Mouse (Mus musculus): ENCODE data around the gene Rapgef1.

Rapgef1 gene

DNA sequence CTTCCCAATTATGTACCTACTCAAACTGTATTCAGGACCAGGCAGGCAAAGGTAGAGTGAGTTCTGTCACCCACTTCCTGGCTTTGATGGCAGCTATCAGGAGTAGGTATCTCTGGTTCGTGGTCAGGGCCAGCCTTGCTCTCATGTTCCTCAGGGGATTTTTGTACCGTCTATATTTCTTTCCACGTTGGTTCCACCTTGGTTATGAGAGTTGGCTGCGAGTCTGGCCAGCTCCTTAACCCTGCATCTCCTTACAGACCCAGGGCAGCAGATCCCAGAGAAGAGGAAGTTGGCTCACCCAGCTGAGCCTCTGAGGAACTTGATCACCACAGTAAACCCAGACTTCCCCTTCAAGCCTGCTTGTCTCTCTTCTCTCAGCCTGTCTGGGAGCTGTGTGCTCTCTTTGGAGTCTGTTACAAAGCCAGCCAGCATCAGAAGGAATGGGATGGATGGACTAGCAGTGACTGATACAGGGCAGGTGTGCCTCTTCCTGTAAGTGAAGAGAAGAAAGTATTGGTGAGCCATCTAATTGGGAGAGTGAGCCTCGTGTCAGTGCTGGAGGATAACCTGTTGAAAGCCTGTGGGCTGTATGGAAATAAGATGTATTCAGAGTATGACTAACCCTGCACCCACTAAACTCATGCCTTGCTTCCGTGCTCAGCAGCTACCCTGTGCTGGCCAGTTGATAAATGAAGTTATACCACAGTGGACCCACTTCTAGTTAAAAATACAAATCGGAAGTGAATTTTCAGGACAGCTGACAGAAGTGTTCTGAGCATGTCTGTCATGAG is 53.4 kb downstream of the Rapgef1 start:
- no peak for DNase-seq (ENCODE audit: low spot score)

DNA sequence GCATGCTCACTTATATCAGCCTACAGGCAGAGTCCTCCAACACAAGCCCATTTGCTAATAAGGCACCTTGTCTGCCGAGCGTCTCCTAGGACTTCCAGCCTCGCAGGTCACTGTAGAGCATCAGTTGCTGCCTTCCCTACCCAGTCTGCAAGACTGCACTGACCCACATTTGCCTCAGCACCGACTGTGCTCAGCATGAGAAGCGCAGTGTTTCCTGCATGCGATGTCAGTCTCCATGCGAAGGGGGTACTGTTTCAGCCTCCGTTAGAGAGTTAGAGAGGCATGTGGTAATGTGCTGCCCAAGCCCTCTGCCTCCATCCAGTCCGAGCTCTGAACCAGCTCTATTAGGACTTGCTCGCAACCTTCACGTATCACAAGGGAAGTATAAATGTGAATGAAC is 54.6 kb downstream of the Rapgef1 start:
- DNase-seq (ENCODE audit: low spot score), result no peak

DNA sequence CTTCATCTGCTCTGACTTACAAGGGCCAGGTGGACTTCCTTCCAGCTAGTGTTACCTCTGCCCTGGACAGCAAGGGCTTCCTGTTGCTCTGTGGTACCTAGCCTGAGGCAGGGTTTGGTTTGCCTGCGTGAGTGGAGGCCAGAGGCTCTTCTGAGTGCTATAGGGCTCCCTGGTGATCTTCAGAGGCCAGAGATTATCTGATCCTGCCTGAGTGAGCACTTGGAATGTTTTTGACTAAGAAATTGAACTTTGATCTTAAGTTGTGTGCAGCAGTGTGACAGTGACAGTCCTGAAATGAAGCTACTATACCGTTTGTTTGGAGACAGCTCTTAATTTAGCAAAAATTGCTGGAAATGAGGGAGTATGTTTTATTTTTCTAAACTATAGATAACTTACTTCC is 55.0 kb downstream of the Rapgef1 start:
- DNase-seq (ENCODE audit: low spot score), result no peak

DNA sequence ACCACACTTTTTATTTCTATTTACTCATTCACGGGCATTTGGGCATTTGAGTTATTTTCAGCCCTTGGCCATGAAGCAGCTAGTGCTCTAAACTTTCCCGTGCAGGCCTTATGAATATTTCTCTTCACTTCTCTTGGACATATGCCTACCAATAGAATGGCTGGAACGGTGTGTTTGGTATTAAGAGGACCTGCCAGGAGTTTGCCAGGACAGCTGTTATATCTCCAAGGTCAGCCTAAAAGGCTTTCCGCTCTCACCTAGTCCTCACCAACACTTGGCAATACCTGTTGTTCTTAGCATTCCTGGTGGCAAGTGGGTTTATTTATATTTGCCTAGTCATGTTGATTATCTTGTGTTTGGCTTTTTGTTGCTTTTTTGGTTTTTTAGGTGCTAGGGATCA is 56.3 kb downstream of the Rapgef1 start:
- DNase-seq (ENCODE audit: low spot score), result no peak

DNA sequence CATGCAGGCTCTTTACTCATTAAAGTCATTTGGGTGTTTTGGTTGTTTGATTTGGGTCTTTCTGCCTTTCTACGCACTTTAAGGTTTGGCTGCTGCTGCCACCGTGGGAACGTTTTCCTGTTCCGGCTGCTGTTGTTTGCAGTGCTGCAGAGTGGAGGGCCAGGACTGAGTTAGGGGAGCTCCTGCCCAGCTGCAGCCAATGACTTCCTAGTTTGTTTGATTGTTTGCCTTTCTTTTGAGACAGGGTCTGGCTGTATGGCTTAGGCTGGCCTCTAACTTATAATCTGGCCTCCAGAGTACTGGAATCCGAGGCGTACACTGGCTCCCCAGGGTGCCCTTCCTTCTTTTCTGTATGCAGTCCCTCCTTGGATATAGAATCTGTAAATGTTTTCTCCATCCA is 57.0 kb downstream of the Rapgef1 start:
- DNase-seq (ENCODE audit: low spot score), result no peak

DNA sequence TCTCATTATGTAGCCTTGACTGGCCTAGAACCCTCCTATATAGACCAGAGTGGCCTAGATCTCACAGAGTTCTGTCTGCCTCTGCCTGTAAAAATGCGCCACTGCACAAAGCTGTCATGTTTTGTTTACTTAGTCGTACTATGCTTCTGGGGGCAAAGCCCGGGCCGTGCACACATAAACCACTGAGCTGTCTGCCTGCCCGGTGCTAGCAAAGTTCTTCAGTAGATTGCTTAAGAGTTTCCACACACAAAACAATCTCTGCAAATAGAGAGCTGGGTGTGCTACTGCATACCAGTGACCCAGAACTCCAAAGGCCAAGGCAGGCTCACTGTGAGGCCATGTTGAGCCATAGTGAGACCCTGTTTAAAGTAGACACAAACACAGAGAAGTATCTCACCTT is 58.3 kb downstream of the Rapgef1 start:
- no peak for DNase-seq (ENCODE audit: low spot score)

DNA sequence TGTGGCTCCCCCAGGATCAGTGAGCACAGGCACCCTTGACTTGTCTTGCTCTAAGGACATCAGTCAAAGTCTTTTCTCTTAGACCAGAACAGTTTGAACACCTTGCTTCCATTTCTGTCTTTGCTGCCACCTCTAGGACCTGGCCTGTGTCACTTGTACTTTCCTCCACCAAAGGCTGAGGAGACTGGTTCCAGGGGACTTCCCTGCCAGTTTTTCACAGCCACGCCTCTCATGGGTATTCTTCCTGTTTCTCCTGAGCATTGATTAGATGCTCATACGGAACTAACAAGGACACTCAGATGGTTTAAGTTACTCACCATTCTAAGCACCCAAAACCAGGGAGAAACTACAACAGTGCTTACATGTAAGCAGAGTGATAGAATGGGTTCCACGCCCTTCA is 59.0 kb downstream of the Rapgef1 start:
- DNase-seq (ENCODE audit: low spot score), result no peak

DNA sequence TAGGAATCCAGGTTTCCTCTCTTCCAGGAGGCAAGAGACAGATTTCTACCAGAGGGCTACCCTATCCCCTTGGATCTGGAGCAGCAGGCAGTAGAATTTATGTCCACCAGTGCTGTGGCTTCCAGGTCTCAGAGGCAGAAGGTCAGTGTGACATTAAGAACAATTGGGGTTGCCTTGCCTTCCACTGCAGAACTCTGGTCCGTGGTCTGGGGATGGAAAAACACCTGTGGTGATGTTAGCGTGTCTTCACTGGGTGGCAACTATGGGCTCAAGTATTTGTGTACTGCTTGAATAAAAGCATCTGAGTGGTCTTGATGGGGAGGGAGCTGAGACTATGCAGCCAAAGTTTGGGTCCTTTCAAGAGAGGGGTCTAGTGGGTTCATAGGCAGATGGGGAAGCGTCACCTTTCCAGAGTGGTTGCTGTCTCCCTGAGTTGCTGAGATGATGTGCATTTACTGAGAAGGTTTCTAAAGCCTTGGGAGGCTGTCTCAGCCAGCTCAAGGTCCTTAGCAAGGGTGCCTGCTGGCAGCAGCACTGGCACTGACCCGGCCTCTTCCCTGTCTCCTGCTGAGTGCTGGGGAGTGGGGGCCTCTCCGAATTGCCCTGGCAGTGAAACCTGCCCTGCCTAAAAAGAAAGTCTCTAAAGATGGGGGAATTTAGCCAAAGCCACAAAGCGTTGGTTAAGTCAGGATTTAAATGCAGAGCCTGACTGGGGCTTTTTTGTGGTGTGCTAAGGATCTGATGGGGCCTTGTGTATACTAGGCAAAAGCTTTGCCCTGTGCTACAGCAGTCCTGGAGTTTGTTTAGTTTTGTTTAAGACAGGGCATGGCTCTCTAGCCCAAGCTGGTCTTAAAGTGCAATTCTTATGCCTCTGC is 60.4 kb downstream of the Rapgef1 start:
- no peak for DNase-seq (ENCODE audit: low spot score)

DNA sequence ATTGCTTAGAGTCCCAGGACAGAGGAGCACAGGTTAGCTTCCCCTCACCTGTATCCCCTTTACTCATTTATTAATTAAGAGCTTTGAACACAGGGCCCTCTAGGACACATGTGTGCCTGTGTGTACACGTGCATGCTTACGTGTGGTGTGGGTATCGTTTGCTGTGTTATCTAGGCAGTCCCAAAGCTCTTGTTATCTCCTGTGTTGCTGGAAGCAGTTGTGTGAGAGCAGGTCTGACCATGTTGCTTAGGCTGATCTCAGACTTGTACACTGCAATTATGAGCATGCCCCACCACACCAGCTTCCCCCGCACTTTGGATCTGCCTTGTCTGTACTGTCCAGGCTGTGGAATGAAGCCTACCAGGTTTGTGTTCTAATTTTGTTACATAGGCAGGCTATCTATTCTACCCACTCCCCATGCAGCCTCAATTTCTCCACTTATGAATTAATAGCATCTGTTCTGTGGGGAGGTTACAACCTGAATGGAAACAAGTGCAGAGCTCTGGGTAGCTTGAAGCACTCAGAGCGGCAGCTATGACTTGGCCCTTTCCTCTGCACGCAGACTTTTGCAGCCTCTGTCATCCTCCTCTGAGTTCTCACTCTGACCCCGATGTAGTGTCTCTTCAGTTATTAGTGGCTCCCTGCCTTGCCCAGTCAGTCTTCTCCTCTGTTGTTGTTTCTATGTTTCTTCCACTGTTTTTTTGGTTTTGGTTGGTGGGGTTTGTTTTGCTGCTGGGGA is 63.9 kb downstream of the Rapgef1 start:
- DNase-seq (ENCODE audit: low spot score), result peak; percentile 74

DNA sequence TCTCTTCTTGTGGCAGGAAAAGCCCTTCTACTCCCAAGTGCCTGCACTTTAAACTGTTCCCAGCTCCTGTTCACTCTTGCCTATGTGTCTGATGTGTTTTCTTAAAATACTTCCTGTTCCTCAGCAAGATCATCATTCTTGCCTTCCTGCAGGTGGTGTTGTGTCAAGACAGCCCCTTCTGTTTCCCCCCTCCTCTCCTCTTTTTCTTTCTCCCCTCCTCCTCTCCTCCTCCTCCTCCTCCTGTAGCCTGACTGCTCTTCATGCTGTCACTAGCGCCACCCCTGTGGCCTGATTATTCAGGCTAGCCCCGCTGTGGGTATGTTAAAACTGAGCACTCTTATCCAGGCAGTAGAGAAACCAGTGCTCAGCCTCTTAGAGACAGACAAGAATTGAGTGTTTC is 65.0 kb downstream of the Rapgef1 start:
- DNase-seq (ENCODE audit: low spot score), result no peak

DNA sequence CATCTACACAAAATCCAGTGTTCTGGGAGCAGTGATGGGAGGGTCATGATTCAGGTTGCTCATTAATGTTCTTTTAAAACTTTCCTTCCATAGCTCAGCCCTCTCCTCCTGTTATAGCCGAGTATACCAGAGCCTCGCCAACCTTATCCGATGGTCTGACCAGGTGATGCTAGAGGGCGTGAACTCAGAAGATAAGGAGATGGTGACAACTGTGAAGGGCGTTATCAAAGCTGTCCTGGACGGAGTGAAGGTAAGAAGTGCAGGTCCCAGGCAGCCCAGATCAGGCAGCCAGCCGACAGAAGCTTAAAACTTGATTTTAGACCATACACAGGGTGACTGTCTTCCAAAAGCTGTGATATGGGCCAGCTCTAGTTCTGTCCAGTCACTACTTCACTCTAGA is 69.5 kb downstream of the Rapgef1 start:
- no peak for DNase-seq (ENCODE audit: low spot score)

DNA sequence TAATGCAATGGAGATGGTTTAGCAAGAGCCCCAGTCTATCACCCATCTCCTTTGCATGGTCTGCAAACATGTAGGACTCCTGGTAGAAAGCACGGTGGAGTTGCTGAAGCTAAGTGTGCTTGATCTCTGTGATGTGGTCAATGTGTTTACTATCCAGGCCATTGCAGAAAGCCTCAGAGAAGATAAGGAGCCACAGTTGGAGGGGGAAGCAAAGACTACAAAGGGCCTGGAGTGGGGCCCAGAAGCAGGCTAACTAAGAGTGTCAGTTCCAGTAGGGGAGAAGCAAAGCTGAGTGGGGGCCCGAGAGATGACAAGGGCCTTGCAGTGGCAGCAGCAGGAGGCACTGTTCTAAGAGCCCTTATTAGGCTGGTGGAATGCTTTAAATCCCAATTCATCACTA is 70.0 kb downstream of the Rapgef1 start:
- no peak for DNase-seq (ENCODE audit: low spot score)

DNA sequence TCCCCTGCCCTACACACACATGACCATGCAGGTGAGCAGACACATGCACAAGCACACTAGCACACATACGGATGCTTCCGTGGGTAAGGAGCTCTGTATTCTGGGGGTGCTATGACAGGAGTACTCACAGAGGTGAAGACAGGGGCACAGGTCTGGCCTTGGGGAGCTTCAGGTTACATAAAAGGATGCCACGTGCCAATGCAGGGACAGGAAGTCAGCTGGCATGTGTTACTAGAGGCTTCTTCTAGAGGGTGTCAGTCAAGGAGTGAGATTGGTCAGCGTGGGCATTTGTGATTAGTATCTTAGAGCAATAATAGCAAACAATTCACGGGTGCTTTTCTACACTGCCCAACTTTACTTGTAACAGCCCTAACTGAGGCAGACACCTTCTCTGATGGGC is 71.5 kb downstream of the Rapgef1 start:
- DNase-seq (ENCODE audit: low spot score), result no peak

DNA sequence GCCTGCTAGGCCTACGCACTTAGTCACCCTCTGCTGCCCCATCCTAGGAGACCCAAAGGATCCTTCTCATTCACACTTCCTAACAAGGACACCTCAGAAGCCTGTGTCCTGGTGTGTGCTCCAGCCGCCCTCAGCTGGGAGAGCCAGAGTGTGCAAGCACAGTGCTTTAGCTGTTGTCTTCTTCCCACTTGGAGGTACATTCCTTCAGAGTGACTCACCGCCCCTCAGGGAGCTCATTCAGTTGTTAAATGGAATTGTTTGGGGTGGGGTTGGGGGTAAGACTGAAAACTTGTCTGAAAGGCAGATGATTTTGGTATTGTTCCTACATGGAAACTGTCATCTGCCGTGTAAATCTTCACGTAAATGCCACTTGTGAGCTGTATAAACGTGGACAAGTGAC is 72.0 kb downstream of the Rapgef1 start:
- DNase-seq (ENCODE audit: low spot score), result no peak

DNA sequence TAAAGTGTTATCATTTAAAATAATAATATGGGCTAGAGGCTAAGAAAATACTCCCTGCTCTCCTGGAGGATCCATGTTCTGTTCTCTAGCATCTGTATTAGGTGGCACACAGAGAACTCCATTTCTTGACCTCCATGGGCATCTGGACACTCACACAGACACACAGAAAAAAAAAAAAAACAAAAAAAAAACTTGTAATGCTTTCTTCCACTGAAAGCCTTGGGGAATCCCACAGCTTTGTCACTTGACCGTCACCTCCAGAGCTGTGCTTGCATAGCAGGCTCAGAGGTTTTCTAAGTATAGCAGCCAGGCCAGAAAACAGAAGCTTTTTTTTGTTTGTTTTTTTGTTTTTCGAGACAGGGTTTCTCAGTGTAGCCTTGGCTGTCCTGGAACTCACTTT is 72.7 kb downstream of the Rapgef1 start:
- DNase-seq (ENCODE audit: low spot score), result no peak

DNA sequence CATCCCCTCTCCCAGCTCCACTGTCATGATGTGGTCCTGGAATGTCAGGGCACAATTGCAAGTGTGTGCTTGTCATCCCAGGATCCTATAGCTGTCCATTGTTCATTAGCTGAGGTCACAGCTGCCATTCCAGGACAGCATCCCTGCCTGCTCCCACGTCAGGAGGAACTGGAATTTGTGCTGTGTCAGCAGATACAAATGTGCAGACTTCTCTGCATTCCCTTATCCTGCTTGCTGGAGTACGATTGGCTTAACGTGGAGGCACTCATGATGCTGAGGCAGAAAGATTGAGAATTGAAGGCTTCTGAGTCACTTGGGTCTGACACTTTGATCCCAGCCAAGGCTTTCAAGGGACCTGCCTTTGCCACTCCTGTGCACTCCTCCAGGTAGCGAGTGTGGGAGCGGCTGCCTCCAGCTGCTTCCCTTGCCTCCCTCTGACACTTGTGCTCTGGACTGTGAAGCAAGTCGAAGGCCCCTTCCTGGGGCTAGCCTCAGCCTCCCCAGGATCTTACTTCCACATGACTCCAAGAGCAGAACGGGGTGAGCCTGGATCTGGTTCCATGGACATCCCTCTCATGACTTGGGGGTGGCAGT is 76.8 kb downstream of the Rapgef1 start:
- DNase-seq (ENCODE audit: low spot score), result no peak

DNA sequence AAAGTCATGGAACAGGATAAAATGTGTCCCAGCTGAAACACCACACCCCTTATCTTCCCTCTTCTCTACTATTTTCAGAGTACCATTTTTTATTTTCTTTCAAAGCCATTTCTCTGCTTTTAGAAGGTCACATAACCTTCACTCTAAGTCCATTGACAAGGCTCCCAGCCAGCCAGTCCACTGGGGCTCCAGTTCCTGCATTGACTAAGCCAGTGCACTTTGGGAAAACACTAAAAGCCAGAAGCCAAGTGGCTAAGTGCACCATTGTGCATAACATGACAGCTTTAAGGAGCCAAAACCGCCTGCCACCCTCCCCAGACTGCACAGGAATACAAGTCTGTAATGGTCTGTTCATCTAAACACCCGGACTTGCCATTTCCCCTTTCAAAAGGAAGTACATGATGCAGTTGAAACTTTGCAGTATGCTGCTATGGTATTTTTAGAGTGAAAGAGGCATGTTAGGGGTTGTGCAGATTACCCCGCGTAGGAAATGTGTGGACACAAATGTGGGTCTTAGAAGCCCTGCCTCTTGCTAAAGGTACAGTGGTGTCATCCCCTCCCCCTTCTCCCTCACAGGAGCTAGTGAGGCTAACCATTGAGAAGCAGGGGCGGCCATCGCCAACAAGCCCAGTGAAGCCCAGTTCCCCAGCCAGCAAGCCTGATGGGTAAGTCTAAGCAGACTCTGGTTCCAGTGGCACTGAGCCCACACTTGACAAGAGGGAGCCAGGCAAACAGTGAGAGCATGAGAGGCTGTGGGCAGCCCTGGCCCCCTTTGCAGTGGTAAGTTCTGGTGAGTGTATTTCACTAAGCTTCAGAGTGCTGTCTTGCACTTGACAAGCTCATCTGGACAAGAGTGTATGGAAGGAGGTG is 79.1 kb downstream of the Rapgef1 start:
- DNase-seq (ENCODE audit: low spot score), result no peak

DNA sequence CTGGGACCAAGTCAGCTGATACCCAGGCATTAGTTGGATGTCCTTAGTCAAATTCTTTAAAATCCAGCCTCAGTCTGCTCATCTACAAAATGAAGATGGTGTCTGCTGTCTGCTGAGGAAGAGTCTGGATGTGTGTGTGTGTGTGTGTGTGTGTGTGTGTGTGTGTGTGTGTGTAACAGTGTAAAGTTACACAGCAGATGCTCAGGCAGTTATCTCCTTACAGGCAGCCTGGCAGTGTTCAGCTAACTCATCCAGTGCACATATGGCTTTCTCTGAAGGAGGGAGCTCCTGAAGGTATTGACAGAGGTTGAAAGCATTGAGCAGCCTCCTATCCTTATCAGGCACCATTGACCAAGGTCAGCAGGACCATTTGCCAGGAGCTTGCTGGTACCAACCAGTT is 81.4 kb downstream of the Rapgef1 start:
- DNase-seq (ENCODE audit: low spot score), result no peak

DNA sequence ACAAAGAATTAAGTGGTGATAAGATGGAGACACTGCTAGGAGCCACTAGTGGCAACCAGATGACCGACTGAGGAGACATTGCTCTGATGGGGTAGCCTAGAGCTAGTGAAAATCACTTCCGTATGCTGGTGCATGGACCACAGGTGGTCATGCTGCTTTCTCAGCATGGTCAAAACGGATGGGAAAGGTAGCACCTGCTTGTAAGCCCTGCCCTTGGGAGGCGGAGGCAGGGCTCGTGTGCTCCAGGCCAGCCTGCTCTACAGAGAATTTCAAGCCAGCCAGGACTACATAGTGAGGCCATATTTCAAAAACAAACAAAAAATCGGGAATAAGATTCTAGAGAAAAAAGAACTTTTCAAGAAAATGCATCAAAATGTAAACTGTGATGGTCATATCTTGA is 81.9 kb downstream of the Rapgef1 start:
- no peak for DNase-seq (ENCODE audit: low spot score)

DNA sequence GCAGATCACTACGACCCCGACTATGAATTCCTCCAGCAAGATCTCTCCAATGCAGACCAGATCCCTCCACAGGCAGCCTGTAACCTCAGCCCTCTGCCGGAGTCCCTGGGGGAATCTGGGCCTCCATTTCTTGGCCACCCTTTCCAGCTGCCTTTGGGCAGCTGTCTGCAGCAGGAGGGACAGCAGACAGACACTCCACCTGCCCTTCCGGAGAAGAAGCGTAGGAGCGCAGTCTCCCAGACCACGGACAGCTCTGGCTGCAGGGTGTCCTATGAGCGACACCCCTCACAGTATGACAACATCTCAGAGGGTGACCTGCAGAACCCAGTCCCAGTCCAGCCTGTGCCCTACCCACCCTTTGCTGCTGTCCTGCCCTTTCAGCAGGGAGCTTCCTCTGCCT is 82.7 kb downstream of the Rapgef1 start:
- DNase-seq (ENCODE audit: low spot score), result no peak
